Mouse (Mus musculus): ENCODE measurements at regions not wholly inside any gene's neighbourhood (a gene's known extent, or its start where the extent isn't known, plus 50 kb on each side); places are given as distances from the start of the nearest gene placed in this dataset.

- no peaks in the 10 kb centered on the region for H3K36me3 ChIP-seq (ENCODE audit: control insufficient read depth in 1 of 2, insufficient read depth in 2 of 2, low read length in 2 of 2)
- H3K27ac ChIP-seq (ENCODE audit: control insufficient read depth, low read depth, low read length) = no peak overlapping the region
- H3K4me1 ChIP-seq (ENCODE audit: control insufficient read depth in 1 of 2, insufficient read depth in 2 of 2, low read length in 2 of 2) = no peaks in the 10 kb centered on the region
- H3K9me3 ChIP-seq (replicated peaks; ENCODE audit: insufficient read depth, low read length) = no peaks in the 10 kb centered on the region
- H3K4me3 ChIP-seq (ENCODE audit: control insufficient read depth in 1 of 2, insufficient read depth in 1 of 2, low read depth in 2 of 2, low read length in 2 of 2) = no peak overlapping the region
- TF ChIP-seq USF1 (IDR thresholded peaks at IDR 0.05; ENCODE audit: low read depth, low read length) (no peak), RAD21 (IDR thresholded peaks at IDR 0.05; ENCODE audit: low read depth, low read length) (no peak), ZKSCAN1 (IDR thresholded peaks at IDR 0.05; ENCODE audit: low read depth, low read length) (no peak)
- no peak overlapping the region for H3K9ac ChIP-seq (ENCODE audit: control insufficient read depth, low read depth, low read length, poor library complexity, severe bottlenecking)
- H3K79me2 ChIP-seq (ENCODE audit: control insufficient read depth, insufficient read depth, low read length, poor library complexity) = no peaks in the 10 kb centered on the region
- no peaks in the 10 kb centered on the region for H3K27me3 ChIP-seq (ENCODE audit: control insufficient read depth in 1 of 2, insufficient read depth in 2 of 2, low read length in 2 of 2)
- DNase-seq (ENCODE audit: low read depth, low spot score) = no peak
Measured at GRCm38 (mm10) chr1:42354020-42354419, 341.5 kb upstream of the Pou3f3 start.

- Histone ChIP-seq H3K9me3 (replicated peaks; ENCODE audit: insufficient read depth, low read length) (no peaks in the 10 kb centered on the region), H3K27ac (ENCODE audit: control insufficient read depth, low read depth, low read length) (no peak overlapping the region), H3K36me3 (ENCODE audit: control insufficient read depth in 1 of 2, insufficient read depth in 2 of 2, low read length in 2 of 2) (no peaks in the 10 kb centered on the region), H3K79me2 (ENCODE audit: control insufficient read depth, insufficient read depth, low read length, poor library complexity) (no peaks in the 10 kb centered on the region), H3K4me3 (ENCODE audit: control insufficient read depth in 1 of 2, insufficient read depth in 1 of 2, low read depth in 2 of 2, low read length in 2 of 2) (no peak overlapping the region), H3K4me1 (ENCODE audit: control insufficient read depth in 1 of 2, insufficient read depth in 2 of 2, low read length in 2 of 2) (no peaks in the 10 kb centered on the region), H3K27me3 (ENCODE audit: control insufficient read depth in 1 of 2, insufficient read depth in 2 of 2, low read length in 2 of 2) (no peaks in the 10 kb centered on the region), H3K9ac (ENCODE audit: control insufficient read depth, low read depth, low read length, poor library complexity, severe bottlenecking) (no peak overlapping the region)
- no peak for DNase-seq (ENCODE audit: low read depth, low spot score)
- TF ChIP-seq UBTF (IDR thresholded peaks at IDR 0.05; ENCODE audit: borderline replicate concordance, insufficient read depth, low read depth, low read length) (no peak), JUND (IDR thresholded peaks at IDR 0.05; ENCODE audit: low read depth, low read length) (no peak), ZNF384 (IDR thresholded peaks at IDR 0.05; ENCODE audit: low read depth, low read length) (no peak)
Measured at GRCm38 (mm10) chr1:42362438-42362837, 333.1 kb upstream of the Pou3f3 start.

- DNase-seq (ENCODE audit: low read depth, low spot score) = no peak
- Histone ChIP-seq H3K27ac (ENCODE audit: control insufficient read depth, low read depth, low read length) (no peak overlapping the region), H3K4me3 (ENCODE audit: control insufficient read depth in 1 of 2, insufficient read depth in 1 of 2, low read depth in 2 of 2, low read length in 2 of 2) (no peak overlapping the region), H3K4me1 (ENCODE audit: control insufficient read depth in 1 of 2, insufficient read depth in 2 of 2, low read length in 2 of 2) (no peaks in the 10 kb centered on the region), H3K9me3 (replicated peaks; ENCODE audit: insufficient read depth, low read length) (no peaks in the 10 kb centered on the region), H3K79me2 (ENCODE audit: control insufficient read depth, insufficient read depth, low read length, poor library complexity) (no peaks in the 10 kb centered on the region), H3K36me3 (ENCODE audit: control insufficient read depth in 1 of 2, insufficient read depth in 2 of 2, low read length in 2 of 2) (no peaks in the 10 kb centered on the region), H3K27me3 (ENCODE audit: control insufficient read depth in 1 of 2, insufficient read depth in 2 of 2, low read length in 2 of 2) (no peaks in the 10 kb centered on the region), H3K9ac (ENCODE audit: control insufficient read depth, low read depth, low read length, poor library complexity, severe bottlenecking) (no peak overlapping the region)
- TF ChIP-seq ZKSCAN1 (IDR thresholded peaks at IDR 0.05; ENCODE audit: low read depth, low read length) = no peak
- TF ChIP-seq ETS1 (IDR thresholded peaks at IDR 0.05; ENCODE audit: low read depth, low read length) = no peak
- no peak for TF ChIP-seq JUND (IDR thresholded peaks at IDR 0.05; ENCODE audit: low read depth, low read length)
- TF ChIP-seq SIN3A (IDR thresholded peaks at IDR 0.05; ENCODE audit: low read length) = no peak
- TF ChIP-seq CHD2 (IDR thresholded peaks at IDR 0.05; ENCODE audit: low read length) = no peak
- TF ChIP-seq MYB (IDR thresholded peaks at IDR 0.05; ENCODE audit: low read depth, low read length) = no peak
- TF ChIP-seq RAD21 (IDR thresholded peaks at IDR 0.05; ENCODE audit: low read depth, low read length) = no peak
- TF ChIP-seq E2F4 (IDR thresholded peaks at IDR 0.05; ENCODE audit: borderline replicate concordance, low read depth, low read length) = no peak
- no peak for TF ChIP-seq POLR2A (IDR thresholded peaks at IDR 0.05; ENCODE audit: control insufficient read depth in 1 of 2, insufficient read depth in 1 of 2, low read depth in 1 of 2, low read length in 2 of 2, poor library complexity in 1 of 2)
- TF ChIP-seq ZMIZ1 (IDR thresholded peaks at IDR 0.05; ENCODE audit: low read depth, low read length) = no peak
- no peak for TF ChIP-seq MYC (IDR thresholded peaks at IDR 0.05; ENCODE audit: low read depth, low read length)
- TF ChIP-seq POLR2AphosphoS2 (IDR thresholded peaks at IDR 0.05; ENCODE audit: low read length) = no peak
- no peak for TF ChIP-seq GABPA (IDR thresholded peaks at IDR 0.05; ENCODE audit: low read depth, low read length)
- TF ChIP-seq MAX (IDR thresholded peaks at IDR 0.05; ENCODE audit: low read length) = no peak
- no peak for TF ChIP-seq MAFK (IDR thresholded peaks at IDR 0.05; ENCODE audit: borderline replicate concordance, low read depth, low read length)
Measured at GRCm38 (mm10) chr1:42365648-42366324, 329.8 kb upstream of the Pou3f3 start.

All from MEL (cell line).